Mouse (Mus musculus): ENCODE data around the gene Cks1brt. TPM values are rescaled to one million over a fixed set of nuclear protein-coding genes. Genes with fewer than 3 reads are reported as not detected.

Cks1brt gene
- not detected in 2 replicates for polyA plus RNA-seq (2012; rRNA removed)

DNA sequence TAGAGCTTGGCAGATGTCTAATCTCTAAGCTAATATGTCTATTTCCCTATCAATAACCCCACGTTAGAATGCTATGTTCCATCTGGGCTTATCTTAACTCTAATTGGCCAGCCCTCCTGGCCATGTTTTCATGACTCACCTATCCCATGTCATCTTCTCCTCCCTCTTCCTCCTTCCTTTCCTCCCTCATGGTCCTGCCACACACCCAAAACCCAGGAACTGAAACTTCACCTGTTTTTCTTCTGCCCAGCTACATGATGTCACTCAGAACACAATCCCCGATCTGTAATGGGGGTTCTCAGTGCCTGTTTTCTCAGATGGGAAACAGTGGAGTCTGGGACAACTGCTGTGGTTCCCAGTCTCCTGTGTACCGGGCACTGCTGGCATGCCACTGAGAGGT is at the start of gene Cks1brt:
Cks1brt (plus strand) TSS at position 301 of the 400 bp plus-strand sequence.

DNA sequence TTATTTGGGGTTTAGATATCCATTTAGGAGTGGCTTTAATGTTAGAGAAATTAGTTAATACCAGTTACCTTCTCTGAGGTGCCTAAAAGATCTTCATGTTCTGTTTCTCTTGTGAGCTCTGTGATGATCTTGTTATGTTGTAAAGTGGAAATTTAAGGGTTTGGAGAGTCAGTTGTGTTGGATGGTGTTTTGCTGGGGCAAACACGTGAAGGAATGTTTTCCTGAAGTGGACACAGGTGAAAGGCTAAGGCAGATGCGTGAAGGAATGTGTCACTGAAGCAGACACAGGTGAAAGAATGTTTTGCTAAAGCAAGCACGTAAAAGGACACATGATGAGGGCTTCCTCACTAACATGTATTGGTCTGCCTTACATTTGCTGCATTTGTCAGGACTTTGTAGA is 28.7 kb upstream of the Cks1brt start, which contains the start of gene Zfp791:
Zfp791 (minus strand) TSS at position 101 of the 400 bp plus-strand sequence.

Other genes starting within 250 kb of the Cks1brt start
- 0.68 and 1.3 TPM in 2 replicates for gene Klf1, start 250.0 kb upstream of the Cks1brt start, polyA plus RNA-seq (2012; rRNA removed)
- gene Dnase2a, start 243.4 kb upstream of the Cks1brt start, polyA plus RNA-seq (2012; rRNA removed) = 14.7 and 22.8 TPM in 2 replicates
- gene Mast1, start 214.6 kb upstream of the Cks1brt start, polyA plus RNA-seq (2012; rRNA removed) = 0.17 and 0.18 TPM in 2 replicates
- 0.12 and 0.22 TPM in 2 replicates for gene Rtbdn, start 204.9 kb upstream of the Cks1brt start, polyA plus RNA-seq (2012; rRNA removed)
- gene Gm49661, start 182.5 kb upstream of the Cks1brt start, polyA plus RNA-seq (2012; rRNA removed) = 3.0 and 4.6 TPM in 2 replicates
- 272 and 313 TPM in 2 replicates for gene Prdx2, start 182.3 kb upstream of the Cks1brt start, polyA plus RNA-seq (2012; rRNA removed)
- gene Rnaseh2a, start 182.2 kb upstream of the Cks1brt start, polyA plus RNA-seq (2012; rRNA removed) = 71.9 and 104 TPM in 2 replicates
- 88.0 and 111 TPM in 2 replicates for gene Junb, start 173.2 kb upstream of the Cks1brt start, polyA plus RNA-seq (2012; rRNA removed)
- gene Hook2, start 161.3 kb upstream of the Cks1brt start, polyA plus RNA-seq (2012; rRNA removed) = 12.0 and 13.4 TPM in 2 replicates
- gene Best2, start 137.4 kb upstream of the Cks1brt start, polyA plus RNA-seq (2012; rRNA removed) = 0.08 and 0.13 TPM in 2 replicates
- 160 and 216 TPM in 2 replicates for gene Asna1, start 126.6 kb upstream of the Cks1brt start, polyA plus RNA-seq (2012; rRNA removed)
- gene Trir, start 125.1 kb upstream of the Cks1brt start, polyA plus RNA-seq (2012; rRNA removed) = 134 and 160 TPM in 2 replicates
- gene Tnpo2, start 115.0 kb upstream of the Cks1brt start, polyA plus RNA-seq (2012; rRNA removed) = 109 and 112 TPM in 2 replicates
- gene Fbxw9, start 91.9 kb upstream of the Cks1brt start, polyA plus RNA-seq (2012; rRNA removed) = 90.1 and 104 TPM in 2 replicates
- 1.8 and 2.4 TPM in 2 replicates for gene Gm5741, start 83.9 kb upstream of the Cks1brt start, polyA plus RNA-seq (2012; rRNA removed)
- 76.3 and 84.0 TPM in 2 replicates for gene Dhps, start 80.2 kb upstream of the Cks1brt start, polyA plus RNA-seq (2012; rRNA removed)
- 138 and 173 TPM in 2 replicates for gene Wdr83os, start 71.2 kb upstream of the Cks1brt start, polyA plus RNA-seq (2012; rRNA removed)
- gene Wdr83, start 70.6 kb upstream of the Cks1brt start, polyA plus RNA-seq (2012; rRNA removed) = 36.8 and 41.0 TPM in 2 replicates
- gene Man2b1, start 68.7 kb upstream of the Cks1brt start, polyA plus RNA-seq (2012; rRNA removed) = 58.0 and 71.1 TPM in 2 replicates
- gene Zfp791, start 28.8 kb upstream of the Cks1brt start, polyA plus RNA-seq (2012; rRNA removed) = 0.41 and 0.56 TPM in 2 replicates
- not detected in 2 replicates for gene Olfr371, start 74.1 kb downstream of the Cks1brt start, polyA plus RNA-seq (2012; rRNA removed)
- 12.5 and 12.8 TPM in 2 replicates for gene Orc6, start 147.7 kb downstream of the Cks1brt start, polyA plus RNA-seq (2012; rRNA removed)
- 7.2 and 7.6 TPM in 2 replicates for gene Vps35, start 147.9 kb downstream of the Cks1brt start, polyA plus RNA-seq (2012; rRNA removed)
- gene Mylk3, start 234.4 kb downstream of the Cks1brt start, polyA plus RNA-seq (2012; rRNA removed) = 1.7 and 2.5 TPM in 2 replicates